Mouse (Mus musculus) neural tube, embryonic 11.5 days (tissue): ENCODE measurements around the gene Iah1. TPM values are rescaled to one million over a fixed set of nuclear protein-coding genes. Genes with fewer than 3 reads are reported as not detected.

Experiments
- ATAC-seq: fragments of 200-750 bp; cut with Nextera tagmentation; 2 replicates; pipeline ENCODE4 v1.8.0; 2017; ENCODE audit warnings: moderate number of reproducible peaks, mild to moderate bottlenecking, moderate TSS enrichment, moderate library complexity; ENCODE audit not compliant: insufficient read depth, low FRiP score, low TSS enrichment
- DNase-seq: peaks from one replicate; pipeline ENCODE4 v3.0.0-alpha.2; 2015; ENCODE audit warnings: low spot score
- H3K27ac ChIP-seq: fragments of 300-500 bp; sonication (generic); 2 replicates; pipeline ENCODE4 v1.5.1; 2014; ENCODE audit warnings: low read depth, mild to moderate bottlenecking, low read length
- H3K27me3 ChIP-seq: fragments of 300-500 bp; sonication (generic); 2 replicates; pipeline ENCODE4 v1.6.1; 2014; ENCODE audit warnings: mild to moderate bottlenecking, low read length, mixed read lengths; ENCODE audit not compliant: control insufficient read depth, insufficient read depth
- H3K36me3 ChIP-seq: fragments of 300-500 bp; sonication (generic); 2 replicates; pipeline ENCODE4 v1.6.1; 2014; ENCODE audit warnings: mild to moderate bottlenecking, low read length, moderate library complexity, mixed read lengths; ENCODE audit not compliant: control insufficient read depth, insufficient read depth
- H3K4me1 ChIP-seq: fragments of 300-500 bp; sonication (generic); 2 replicates; pipeline ENCODE4 v1.6.1; 2014; ENCODE audit warnings: low read length, mixed read lengths; ENCODE audit not compliant: control insufficient read depth, insufficient read depth
- H3K4me2 ChIP-seq: fragments of 300-500 bp; sonication (generic); 2 replicates; pipeline ENCODE4 v1.6.1; 2014; ENCODE audit warnings: low read depth, mild to moderate bottlenecking, moderate library complexity
- H3K4me3 ChIP-seq: fragments of 300-500 bp; sonication (generic); 2 replicates; pipeline ENCODE4 v1.5.1; 2014; ENCODE audit warnings: low read depth, low read length
- H3K9ac ChIP-seq: fragments of 300-500 bp; sonication (generic); 2 replicates; pipeline ENCODE4 v1.6.1; 2014; ENCODE audit warnings: mild to moderate bottlenecking, low read length
- H3K9me3 ChIP-seq: fragments of 300-500 bp; sonication (generic); 2 replicates; pipeline ENCODE4 v1.6.1; 2016; ENCODE audit warnings: low read length; ENCODE audit not compliant: control insufficient read depth
- WGBS: fragments of 180-500 bp; shearing (Covaris S2); extraction: QIAGEN DNeasy Blood & Tissue Kit; methylation state at CpG from one replicate; pipeline ENCODE4 v1.1.7; 2014; 5-methylcytosine and 5-hydroxymethylcytosine counted together
- polyA plus RNA-seq: library from polyadenylated mRNA; unstranded; fragments of >200 nt; fragmentation: Nextera tagmentation; extraction: Ambion mirVana; gene quantifications from 2 replicates; pipeline ENCODE4 v1.2.1, GENCODE M21; 2014

The Iah1 gene
- polyA plus RNA-seq, 1 experiment from 2014 or later = 47.2 TPM

DNA sequence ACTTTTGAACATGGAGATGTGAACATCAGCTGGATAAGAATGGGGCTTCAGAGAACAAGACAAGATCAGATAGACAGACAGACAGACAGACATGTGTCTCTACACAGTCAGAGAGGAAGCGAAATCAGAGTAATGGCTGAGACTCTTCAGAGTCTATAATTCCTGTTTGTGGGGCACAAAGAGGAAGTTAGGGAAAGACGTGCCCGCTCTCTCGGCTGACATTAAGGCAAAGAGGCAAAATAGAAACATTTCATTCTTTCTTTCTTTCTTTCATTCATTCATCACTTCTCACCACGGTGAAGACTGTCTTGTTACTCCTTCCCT, 52.9 kb downstream of the Iah1 start:
- no peak overlapping the region for H3K4me3 ChIP-seq
- H3K4me1 ChIP-seq = 0 out of 2 replicates have a peak, but pooled peaks cover 3% of the 10 kb centered on the region
- H3K4me2 ChIP-seq = no peak overlapping the region
- no peak overlapping the region for H3K9ac ChIP-seq
- no peak for DNase-seq
- WGBS = 92% methylated on average over 5 of the region's 5 CpGs
- no peaks in the 10 kb centered on the region for H3K36me3 ChIP-seq
- H3K27ac ChIP-seq = no peak overlapping the region
- ATAC-seq = no peak
- H3K9me3 ChIP-seq = no peaks in the 10 kb centered on the region
- no peaks in the 10 kb centered on the region for H3K27me3 ChIP-seq

- H3K4me1 ChIP-seq = 0 out of 2 replicates have a peak, but pooled peaks cover 3% of the 10 kb centered on the region
- no peaks in the 10 kb centered on the region for H3K36me3 ChIP-seq
- ATAC-seq (no peak), DNase-seq (no peak)
- H3K9ac ChIP-seq = no peak overlapping the region
- no peaks in the 10 kb centered on the region for H3K27me3 ChIP-seq
- H3K4me3 ChIP-seq = no peak overlapping the region
- no peak overlapping the region for H3K4me2 ChIP-seq
- 96% methylated on average over 1 of the region's 1 CpGs for WGBS
- H3K9me3 ChIP-seq = no peaks in the 10 kb centered on the region
- no peak overlapping the region for H3K27ac ChIP-seq
These were observed 53.9 kb downstream of the Iah1 start for GRCm38 (mm10) chr12:21370035-21370611.

GRCm38 (mm10) chr12:21373100-21373819, 57.1 kb downstream of the Iah1 start, which contains the start of gene Adam17:
Gene Adam17 (minus strand): TSS chr12:21373632.
- no peaks in the 10 kb centered on the region for H3K27me3 ChIP-seq
- under 1% methylated on average over 55 of the region's 55 CpGs for WGBS

More at GRCm38 (mm10) chr12:21373100-21373819, 57.1 kb downstream of the Iah1 start, which contains the start of gene Adam17:
- Histone ChIP-seq H3K4me1 (0 out of 2 replicates have a peak, but pooled peaks cover 3% of the 10 kb centered on the region), H3K4me3 (peak within 1 kb of the TSS; percentile 81), H3K9ac (peak within 1 kb of the TSS; percentile 87), H3K27ac (peak within 1 kb of the TSS; percentile 89), H3K36me3 (no peaks in the 10 kb centered on the region), H3K4me2 (peak within 1 kb of the TSS; percentile 81), H3K9me3 (no peaks in the 10 kb centered on the region)
- ATAC-seq = peak; percentile 97
- peak; percentile 98 for DNase-seq

Other genes starting within 250 kb of the Iah1 start
- 136 and 138 TPM in 2 replicates for gene Cpsf3, start 31.0 kb upstream of the Iah1 start, polyA plus RNA-seq
- gene Itgb1bp1, start 30.1 kb upstream of the Iah1 start, polyA plus RNA-seq = 43.6 and 48.8 TPM in 2 replicates
- gene Adam17, start 57.2 kb downstream of the Iah1 start, polyA plus RNA-seq = 37.0 TPM in 2 replicates
- 1,105 and 1,167 TPM in 2 replicates for gene Ywhaq, start 101.2 kb downstream of the Iah1 start, polyA plus RNA-seq